Mouse (Mus musculus): ENCODE data around the gene Mrvi1. TPM values are rescaled to one million over a fixed set of nuclear protein-coding genes. Genes with fewer than 3 reads are reported as not detected.
A peak's percentile ranks its signal among the peaks of the same experiment; 100 is the strongest.

Gene Mrvi1
- polyA plus RNA-seq, 1 experiment from 2014 or later: 23.1 TPM

DNA sequence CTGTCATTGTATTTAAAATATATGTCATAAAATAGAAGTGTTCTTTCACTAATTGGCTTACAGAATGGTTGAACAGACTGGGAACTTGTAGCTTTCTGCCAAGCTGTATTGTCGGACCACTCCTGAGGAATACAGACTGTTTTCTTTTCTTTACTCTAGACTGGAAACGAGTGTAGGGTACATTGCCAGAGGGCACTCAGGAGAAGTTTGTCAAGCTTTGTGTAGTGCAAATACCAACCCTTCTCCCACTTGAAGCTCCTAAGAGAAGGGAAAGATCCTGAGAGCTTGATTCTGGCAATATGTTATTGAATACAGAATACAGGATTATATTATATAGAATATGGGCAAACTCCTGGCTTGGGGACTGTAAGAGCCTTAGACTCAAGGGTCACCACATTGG is 48.3 kb downstream of the Mrvi1 start:
- Histone ChIP-seq H3K36me3 (ENCODE audit: control insufficient read depth, insufficient read depth, low read length) (no peaks in the 10 kb centered on the region), H3K27me3 (ENCODE audit: control insufficient read depth, insufficient read depth, low read length) (no peaks in the 10 kb centered on the region), H3K9ac (ENCODE audit: low read length) (no peak overlapping the region), H3K4me1 (ENCODE audit: control insufficient read depth, insufficient read depth, low read length) (no peaks in the 10 kb centered on the region), H3K27ac (ENCODE audit: low read length) (no peak overlapping the region), H3K4me3 (replicated peaks; ENCODE audit: low read length) (no peak overlapping the region), H3K9me3 (replicated peaks; ENCODE audit: control insufficient read depth, low read length) (no peaks in the 10 kb centered on the region), H3K4me2 (ENCODE audit: low read depth, low read length) (no peak overlapping the region)
- 61% methylated on average over 2 of the region's 2 CpGs for WGBS
- no peak for ATAC-seq (ENCODE audit: insufficient read depth, low FRiP score)

DNA sequence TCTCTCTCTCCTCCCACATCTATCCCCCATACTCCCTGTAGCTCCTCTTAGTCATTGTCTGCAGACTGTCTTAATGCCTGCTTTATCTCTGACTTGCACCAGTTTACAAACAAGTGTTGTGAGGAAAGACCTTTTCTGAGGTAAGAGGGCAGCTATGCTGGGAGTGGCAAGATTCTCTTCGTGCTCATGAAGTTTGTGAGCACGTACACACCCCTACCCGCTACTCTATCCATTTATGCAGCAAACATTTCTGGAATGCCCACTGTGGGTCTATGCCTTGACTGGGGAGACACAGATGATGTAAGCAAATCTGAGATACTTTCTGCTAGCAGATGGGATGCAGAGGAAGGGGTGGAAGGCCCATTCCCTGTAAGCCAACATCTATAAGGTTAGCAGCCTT is 48.9 kb downstream of the Mrvi1 start:
- Histone ChIP-seq H3K4me3 (replicated peaks; ENCODE audit: low read length) (no peak overlapping the region), H3K27me3 (ENCODE audit: control insufficient read depth, insufficient read depth, low read length) (no peaks in the 10 kb centered on the region), H3K9me3 (replicated peaks; ENCODE audit: control insufficient read depth, low read length) (no peaks in the 10 kb centered on the region), H3K4me1 (ENCODE audit: control insufficient read depth, insufficient read depth, low read length) (no peaks in the 10 kb centered on the region), H3K36me3 (ENCODE audit: control insufficient read depth, insufficient read depth, low read length) (no peaks in the 10 kb centered on the region), H3K9ac (ENCODE audit: low read length) (no peak overlapping the region), H3K4me2 (ENCODE audit: low read depth, low read length) (no peak overlapping the region), H3K27ac (ENCODE audit: low read length) (no peak overlapping the region)
- no peak for ATAC-seq (ENCODE audit: insufficient read depth, low FRiP score)
- 78% methylated on average over 3 of the region's 3 CpGs for WGBS

DNA sequence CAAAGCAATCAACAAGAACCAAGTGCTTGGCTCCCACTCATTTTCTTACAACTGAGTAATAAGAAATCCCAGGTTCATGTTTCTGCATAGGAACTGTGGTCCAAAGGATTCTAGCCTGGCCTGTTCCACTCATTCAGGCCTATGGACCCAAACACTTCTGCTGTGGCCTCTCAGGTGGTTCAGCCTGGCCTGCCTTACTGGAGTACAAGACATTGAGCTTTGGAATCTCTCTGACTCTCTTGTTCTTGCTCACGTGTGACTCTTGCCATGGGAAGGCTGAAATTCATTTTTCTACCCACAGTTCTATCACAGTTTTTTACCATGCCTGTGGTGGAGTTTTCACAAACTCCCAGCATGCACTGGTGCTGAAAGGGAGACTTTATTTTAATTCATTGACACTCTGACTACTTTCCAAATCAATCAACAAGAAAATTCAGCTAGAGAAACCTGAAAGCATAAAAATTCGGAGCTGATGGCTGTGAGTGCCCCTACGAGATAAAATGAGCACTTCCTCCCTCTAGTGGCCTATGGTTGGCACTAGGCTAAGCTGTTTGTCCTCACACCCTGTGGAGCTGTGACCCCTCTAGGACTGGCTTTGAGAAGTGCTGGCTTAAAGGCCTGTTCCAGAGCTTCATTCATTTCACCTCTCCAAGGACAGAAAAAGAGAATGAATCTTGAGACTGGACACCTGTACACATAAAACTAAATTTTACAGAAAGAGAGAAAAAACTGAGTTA is 52.0 kb downstream of the Mrvi1 start:
- ATAC-seq (ENCODE audit: insufficient read depth, low FRiP score): peak; percentile 62; the same call in 1 of the 2 replicates
- no peak overlapping the region for H3K27ac ChIP-seq (ENCODE audit: low read length)
- no peaks in the 10 kb centered on the region for H3K9me3 ChIP-seq (replicated peaks; ENCODE audit: control insufficient read depth, low read length)
- H3K4me3 ChIP-seq (replicated peaks; ENCODE audit: low read length): no peak overlapping the region
- H3K4me2 ChIP-seq (ENCODE audit: low read depth, low read length): no peak overlapping the region
- H3K4me1 ChIP-seq (ENCODE audit: control insufficient read depth, insufficient read depth, low read length): no peaks in the 10 kb centered on the region
- no peak overlapping the region for H3K9ac ChIP-seq (ENCODE audit: low read length)
- 30% methylated on average over 3 of the region's 3 CpGs for WGBS
- no peaks in the 10 kb centered on the region for H3K27me3 ChIP-seq (ENCODE audit: control insufficient read depth, insufficient read depth, low read length)
- no peaks in the 10 kb centered on the region for H3K36me3 ChIP-seq (ENCODE audit: control insufficient read depth, insufficient read depth, low read length)

DNA sequence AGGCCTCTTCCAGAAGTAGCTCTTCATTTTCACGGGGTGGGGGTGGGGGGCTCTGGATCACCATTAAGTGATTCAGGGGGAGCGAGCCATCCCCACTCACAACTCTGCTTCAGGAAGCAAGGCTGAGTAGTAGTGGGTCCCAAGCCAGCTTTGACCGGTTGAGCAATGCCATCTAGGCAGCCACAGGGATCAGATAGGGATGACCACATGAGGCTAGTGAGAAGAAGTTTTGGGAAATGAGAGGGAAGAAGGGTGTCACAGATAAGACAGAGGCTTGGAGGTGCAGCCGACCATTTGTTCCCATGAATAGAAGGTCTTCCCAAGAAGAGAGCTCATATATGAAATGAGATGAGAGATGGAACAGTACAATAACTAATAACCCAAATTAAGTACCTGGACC is 55.7 kb downstream of the Mrvi1 start:
- peaks cover 5% of the 10 kb centered on the region; the same call in 1 of the 2 replicates for H3K4me1 ChIP-seq (ENCODE audit: control insufficient read depth, insufficient read depth, low read length)
- H3K4me3 ChIP-seq (replicated peaks; ENCODE audit: low read length): no peak overlapping the region
- H3K4me2 ChIP-seq (ENCODE audit: low read depth, low read length): no peak overlapping the region
- no peaks in the 10 kb centered on the region for H3K27me3 ChIP-seq (ENCODE audit: control insufficient read depth, insufficient read depth, low read length)
- no peaks in the 10 kb centered on the region for H3K36me3 ChIP-seq (ENCODE audit: control insufficient read depth, insufficient read depth, low read length)
- H3K27ac ChIP-seq (ENCODE audit: low read length): no peak overlapping the region
- no peak overlapping the region for H3K9ac ChIP-seq (ENCODE audit: low read length)
- no peaks in the 10 kb centered on the region for H3K9me3 ChIP-seq (replicated peaks; ENCODE audit: control insufficient read depth, low read length)
- no peak for ATAC-seq (ENCODE audit: insufficient read depth, low FRiP score)
- 71% methylated on average over 4 of the region's 4 CpGs for WGBS

DNA sequence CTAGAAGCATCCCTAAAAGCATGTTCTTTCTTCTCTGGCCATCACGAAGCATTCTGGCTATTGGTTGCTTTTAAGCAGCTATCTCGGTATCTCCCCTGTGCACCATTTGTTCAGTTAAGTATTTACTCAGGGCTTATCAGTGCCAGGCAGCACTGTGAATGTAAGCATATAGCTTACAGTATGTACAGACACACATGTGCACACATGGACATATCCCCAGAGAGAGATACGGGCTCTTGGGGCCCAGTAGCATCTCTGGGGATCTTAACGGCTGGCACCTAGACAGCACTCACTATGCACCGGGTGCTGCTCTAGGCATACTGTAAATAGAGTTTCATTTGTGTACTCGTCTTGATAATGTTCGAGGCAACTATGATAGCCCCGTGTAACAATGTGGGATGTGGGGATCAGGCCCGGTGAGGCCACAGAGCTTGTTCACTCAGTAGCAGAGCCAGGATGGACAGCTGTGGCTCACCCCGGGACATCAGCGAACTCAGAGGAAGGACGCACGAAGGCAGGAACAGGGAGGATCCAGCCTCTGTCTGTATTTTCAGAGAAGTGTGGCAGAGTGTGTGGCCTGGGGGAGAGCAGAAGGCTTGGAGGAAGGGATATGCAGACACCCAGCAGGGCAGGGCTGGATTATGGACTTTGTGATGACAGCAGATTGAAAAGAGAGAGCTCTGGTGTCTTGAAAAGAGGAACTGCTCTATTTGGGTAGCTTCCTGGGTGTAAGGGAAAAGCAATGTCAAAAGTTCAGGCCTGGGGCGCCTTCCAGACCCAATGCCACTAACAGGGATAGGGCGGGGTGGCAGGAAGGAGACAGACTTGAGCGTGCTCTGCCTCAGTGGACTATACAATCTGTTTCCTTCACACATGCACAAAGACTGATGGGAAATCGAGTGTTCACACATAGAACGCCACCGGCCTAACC is 61.7 kb downstream of the Mrvi1 start:
- 58% methylated on average over 19 of the region's 19 CpGs for WGBS
- peak; percentile 89 for ATAC-seq (ENCODE audit: insufficient read depth, low FRiP score)
- Histone ChIP-seq H3K9me3 (replicated peaks; ENCODE audit: control insufficient read depth, low read length) (no peaks in the 10 kb centered on the region), H3K9ac (ENCODE audit: low read length) (peak overlapping the region; percentile 43; the same call in 1 of the 2 replicates), H3K4me2 (ENCODE audit: low read depth, low read length) (no peak overlapping the region), H3K27me3 (ENCODE audit: control insufficient read depth, insufficient read depth, low read length) (no peaks in the 10 kb centered on the region), H3K4me3 (replicated peaks; ENCODE audit: low read length) (no peak overlapping the region), H3K36me3 (ENCODE audit: control insufficient read depth, insufficient read depth, low read length) (0 out of 2 replicates have a peak, but pooled peaks cover 4% of the 10 kb centered on the region), H3K27ac (ENCODE audit: low read length) (peak overlapping the region; percentile 88), H3K4me1 (ENCODE audit: control insufficient read depth, insufficient read depth, low read length) (peaks cover 33% of the 10 kb centered on the region)

DNA sequence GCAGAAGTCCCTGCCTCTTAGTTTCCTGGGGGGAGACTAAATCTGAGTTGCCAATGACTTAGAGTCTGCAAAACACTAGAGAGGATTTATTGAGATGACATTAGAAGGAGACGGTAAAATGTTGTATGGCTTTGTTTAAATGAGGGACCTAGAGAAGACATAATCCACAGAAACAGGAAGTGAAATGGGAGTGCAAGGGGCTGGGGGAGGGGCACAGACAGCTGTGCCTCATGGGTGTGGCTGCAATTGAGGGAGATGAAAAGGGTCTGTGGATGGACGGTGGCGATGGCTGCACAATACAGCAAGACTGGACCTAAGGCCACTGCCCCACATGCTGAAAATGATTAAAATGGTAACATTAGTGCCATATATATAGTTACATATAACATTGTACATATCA is 62.5 kb downstream of the Mrvi1 start:
- peak overlapping the region; percentile 36 for H3K27ac ChIP-seq (ENCODE audit: low read length)
- no peak for ATAC-seq (ENCODE audit: insufficient read depth, low FRiP score)
- no peak overlapping the region for H3K4me2 ChIP-seq (ENCODE audit: low read depth, low read length)
- WGBS: 27% methylated on average over 3 of the region's 3 CpGs
- no peak overlapping the region for H3K4me3 ChIP-seq (replicated peaks; ENCODE audit: low read length)
- 0 out of 2 replicates have a peak, but pooled peaks cover 4% of the 10 kb centered on the region for H3K36me3 ChIP-seq (ENCODE audit: control insufficient read depth, insufficient read depth, low read length)
- H3K27me3 ChIP-seq (ENCODE audit: control insufficient read depth, insufficient read depth, low read length): no peaks in the 10 kb centered on the region
- no peaks in the 10 kb centered on the region for H3K9me3 ChIP-seq (replicated peaks; ENCODE audit: control insufficient read depth, low read length)
- H3K9ac ChIP-seq (ENCODE audit: low read length): no peak overlapping the region
- H3K4me1 ChIP-seq (ENCODE audit: control insufficient read depth, insufficient read depth, low read length): peaks cover 33% of the 10 kb centered on the region

DNA sequence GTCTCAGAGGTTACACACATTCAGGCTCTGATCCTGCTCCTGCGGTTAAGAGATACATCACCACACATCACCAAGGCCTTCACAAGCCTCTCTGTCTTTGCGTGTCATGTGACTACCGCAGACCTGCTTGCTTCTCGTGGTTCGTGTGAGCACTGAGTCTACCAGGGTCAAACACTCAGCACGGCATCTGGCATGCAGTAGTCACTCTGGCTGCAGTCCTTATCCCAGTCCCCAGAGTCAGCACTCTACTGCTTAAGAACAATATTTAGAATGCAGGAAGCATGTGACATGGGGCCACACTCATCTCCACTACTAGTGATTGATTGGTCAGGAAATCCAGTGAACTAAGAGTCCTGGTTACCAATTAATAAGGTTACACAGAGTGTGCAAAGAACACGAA is 66.3 kb downstream of the Mrvi1 start:
- Histone ChIP-seq H3K27ac (ENCODE audit: low read length) (no peak overlapping the region), H3K9me3 (replicated peaks; ENCODE audit: control insufficient read depth, low read length) (no peaks in the 10 kb centered on the region), H3K27me3 (ENCODE audit: control insufficient read depth, insufficient read depth, low read length) (no peaks in the 10 kb centered on the region), H3K4me2 (ENCODE audit: low read depth, low read length) (no peak overlapping the region), H3K4me1 (ENCODE audit: control insufficient read depth, insufficient read depth, low read length) (peaks cover 21% of the 10 kb centered on the region), H3K36me3 (ENCODE audit: control insufficient read depth, insufficient read depth, low read length) (no peaks in the 10 kb centered on the region), H3K4me3 (replicated peaks; ENCODE audit: low read length) (no peak overlapping the region), H3K9ac (ENCODE audit: low read length) (no peak overlapping the region)
- WGBS: 38% methylated on average over 7 of the region's 7 CpGs
- ATAC-seq (ENCODE audit: insufficient read depth, low FRiP score): no peak

DNA sequence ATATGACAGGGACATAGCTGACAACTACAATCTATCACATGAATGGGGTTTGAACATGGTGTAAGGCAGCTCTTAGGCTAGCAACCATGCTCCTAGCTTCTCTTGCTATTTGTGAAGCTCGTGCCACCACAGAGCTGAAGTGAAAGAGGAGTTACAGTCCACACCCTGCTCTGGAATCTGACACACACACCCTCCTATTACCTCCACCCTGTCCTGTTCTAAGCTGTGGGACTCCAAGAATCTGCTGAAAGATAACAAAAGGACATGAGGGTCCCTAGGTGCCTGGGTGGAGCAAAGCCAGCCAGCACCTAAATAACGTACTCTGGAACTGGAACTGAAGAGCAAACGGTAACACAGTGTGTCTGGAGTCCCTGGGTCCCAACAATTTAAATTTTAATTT is 67.7 kb downstream of the Mrvi1 start:
- no peak overlapping the region for H3K9ac ChIP-seq (ENCODE audit: low read length)
- peak; percentile 75; the same call in 1 of the 2 replicates for ATAC-seq (ENCODE audit: insufficient read depth, low FRiP score)
- no peak overlapping the region for H3K27ac ChIP-seq (ENCODE audit: low read length)
- H3K4me2 ChIP-seq (ENCODE audit: low read depth, low read length): no peak overlapping the region
- no peaks in the 10 kb centered on the region for H3K9me3 ChIP-seq (replicated peaks; ENCODE audit: control insufficient read depth, low read length)
- 54% methylated on average over 3 of the region's 3 CpGs for WGBS
- no peak overlapping the region for H3K4me3 ChIP-seq (replicated peaks; ENCODE audit: low read length)
- no peaks in the 10 kb centered on the region for H3K36me3 ChIP-seq (ENCODE audit: control insufficient read depth, insufficient read depth, low read length)
- H3K27me3 ChIP-seq (ENCODE audit: control insufficient read depth, insufficient read depth, low read length): no peaks in the 10 kb centered on the region
- H3K4me1 ChIP-seq (ENCODE audit: control insufficient read depth, insufficient read depth, low read length): peaks cover 8% of the 10 kb centered on the region

DNA sequence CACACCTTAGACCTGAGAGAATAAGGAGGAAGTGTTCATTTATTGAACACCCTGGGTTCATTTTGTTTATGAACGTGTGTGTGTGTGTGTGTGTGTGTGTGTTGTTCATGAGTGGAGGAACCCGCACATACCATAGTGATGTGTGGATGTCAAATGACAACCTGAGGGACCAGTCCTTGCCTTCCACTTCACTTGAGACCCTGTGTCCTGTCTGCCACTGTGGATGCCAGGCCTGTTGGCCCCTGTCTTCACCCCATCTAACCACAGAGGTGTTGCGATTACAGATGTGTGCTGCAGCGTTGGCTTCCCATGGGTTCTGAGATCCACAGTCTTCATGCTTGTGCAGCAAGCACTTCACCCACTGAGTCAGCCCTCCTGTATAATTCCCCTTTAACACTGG is 68.5 kb downstream of the Mrvi1 start:
- Histone ChIP-seq H3K27me3 (ENCODE audit: control insufficient read depth, insufficient read depth, low read length) (no peaks in the 10 kb centered on the region), H3K9me3 (replicated peaks; ENCODE audit: control insufficient read depth, low read length) (no peaks in the 10 kb centered on the region), H3K4me1 (ENCODE audit: control insufficient read depth, insufficient read depth, low read length) (0 out of 2 replicates have a peak, but pooled peaks cover 3% of the 10 kb centered on the region), H3K9ac (ENCODE audit: low read length) (no peak overlapping the region), H3K4me2 (ENCODE audit: low read depth, low read length) (no peak overlapping the region), H3K27ac (ENCODE audit: low read length) (no peak overlapping the region), H3K36me3 (ENCODE audit: control insufficient read depth, insufficient read depth, low read length) (no peaks in the 10 kb centered on the region), H3K4me3 (replicated peaks; ENCODE audit: low read length) (no peak overlapping the region)
- ATAC-seq (ENCODE audit: insufficient read depth, low FRiP score): no peak
- WGBS: 93% methylated on average over 4 of the region's 4 CpGs
